ENCODE assay signal across 9 mouse cellular contexts in the genomic region with DNA sequence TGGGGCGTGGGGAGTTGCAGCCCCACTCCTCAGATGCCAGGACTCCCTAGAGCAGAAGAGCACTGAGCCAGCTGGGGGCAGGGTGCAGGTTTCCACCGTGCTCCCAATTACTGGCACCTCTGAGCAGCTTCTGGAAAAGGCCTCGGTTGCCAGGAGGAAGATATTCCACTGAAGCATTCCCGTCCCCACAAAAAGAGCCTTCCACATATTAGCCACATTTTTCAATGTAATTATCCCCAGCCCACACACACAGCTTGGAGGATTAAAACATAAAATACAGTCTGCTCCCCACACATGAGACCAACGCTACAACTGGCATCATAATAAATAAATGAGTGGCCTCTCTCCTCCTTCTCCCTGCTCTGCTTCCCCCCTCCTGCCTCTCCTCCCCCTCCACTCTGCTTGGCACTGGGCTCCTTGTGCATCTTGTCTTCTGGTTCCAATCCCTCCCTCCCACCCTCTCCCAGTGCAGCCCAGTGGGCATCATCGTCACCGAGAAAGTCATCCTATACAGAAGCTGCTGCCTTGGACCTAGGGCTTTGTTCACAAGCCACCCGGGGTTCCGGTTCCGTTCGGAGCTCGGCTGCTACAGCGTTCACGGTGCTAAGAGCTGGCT.
A peak's percentile ranks its signal among the peaks of the same experiment; 100 is the strongest.
DNase-seq lines count a peak whose midpoint lies in the region; ATAC-seq and TF ChIP-seq lines count a peak whose summit lies in the region.
"Had no signal": no experiment of that assay in that cellular context is flagged by ENCODE, and none has a peak within 500 bp of the region (broad histone marks: within the 10 kb centered on the region; RNA-seq: fewer than 3 reads in every experiment).

No protein-coding gene starts in this region.

- peak overlapping the region; percentile 33 for H3K4me2 ChIP-seq in forebrain, embryonic 13.5 days
- H3K4me2 ChIP-seq in midbrain, postnatal 0 days (ENCODE audit: low read depth, low read length, poor library complexity, severe bottlenecking) = peak overlapping the region; percentile 23
- H3K4me2 ChIP-seq: heart, embryonic 13.5 days had no signal

- 24% methylated on average over 14 of the region's 14 CpGs for WGBS in forebrain, embryonic 13.5 days
- 6% methylated on average over 14 of the region's 14 CpGs for WGBS in midbrain, postnatal 0 days

- H3K27ac ChIP-seq in forebrain, embryonic 13.5 days = peak overlapping the region; percentile 79
- H3K27ac ChIP-seq in midbrain, postnatal 0 days (ENCODE audit: low read depth, low read length) = peak overlapping the region; percentile 84
- H3K27ac ChIP-seq: heart, embryonic 13.5 days had no signal

- TF ChIP-seq CTCF in midbrain, postnatal 0 days (IDR thresholded peaks at IDR 0.05) = no peak

- H3K9me3 ChIP-seq in forebrain, embryonic 13.5 days (replicated peaks) = no peaks in the 10 kb centered on the region
- no peaks in the 10 kb centered on the region for H3K9me3 ChIP-seq in midbrain, postnatal 0 days (ENCODE audit: low read length)
- H3K9me3 ChIP-seq: heart, embryonic 13.5 days had no signal

- no peak overlapping the region for H3K4me3 ChIP-seq in forebrain, embryonic 13.5 days
- H3K4me3 ChIP-seq in midbrain, postnatal 0 days (ENCODE audit: low read depth, low read length) = no peak overlapping the region
- H3K4me3 ChIP-seq: heart, embryonic 13.5 days had no signal

- peak overlapping the region; percentile 31; the same call in 1 of the 2 replicates for H3K9ac ChIP-seq in forebrain, embryonic 13.5 days
- H3K9ac ChIP-seq in midbrain, postnatal 0 days (replicated peaks; ENCODE audit: low read length, poor library complexity, severe bottlenecking) = no peak overlapping the region
- H3K9ac ChIP-seq: heart, embryonic 13.5 days had no signal

- DNase-seq in cerebellum, adult 8-10 months = peak; percentile 28
- DNase-seq in layer of hippocampus, postnatal 14 days (ENCODE audit: low spot score in 2 of 2) = peak; percentile 57
- DNase-seq in midbrain, postnatal 0 days (ENCODE audit: low spot score) = peak; percentile 60
- no peak for DNase-seq in urinary bladder, adult 18-20 months (ENCODE audit: low spot score in 2 of 2)
- DNase-seq in kidney, postnatal 10 days = no peak
- no peak for DNase-seq in adrenal gland, postnatal 4 days (ENCODE audit: low spot score in 2 of 2)

- peaks cover 51% of the 10 kb centered on the region for H3K4me1 ChIP-seq in forebrain, embryonic 13.5 days
- H3K4me1 ChIP-seq in midbrain, postnatal 0 days (ENCODE audit: insufficient read depth, low read length) = peaks cover 18% of the 10 kb centered on the region; the same call in 1 of the 2 replicates
- H3K4me1 ChIP-seq: heart, embryonic 13.5 days had no signal

- H3K27me3 ChIP-seq in forebrain, embryonic 13.5 days = no peaks in the 10 kb centered on the region
- H3K27me3 ChIP-seq in midbrain, postnatal 0 days (ENCODE audit: insufficient read depth, low read length) = no peaks in the 10 kb centered on the region
- H3K27me3 ChIP-seq: heart, embryonic 13.5 days had no signal

- no peak for ATAC-seq in cerebellum, adult (ENCODE audit: insufficient number of reproducible peaks, low FRiP score, low TSS enrichment)
- peak; percentile 58 for ATAC-seq in forebrain, embryonic 13.5 days
- ATAC-seq in midbrain, postnatal 0 days (ENCODE audit: low FRiP score) = peak; percentile 70

- H3K36me3 ChIP-seq in forebrain, embryonic 13.5 days (ENCODE audit: poor library complexity, severe bottlenecking) = no peaks in the 10 kb centered on the region
- H3K36me3 ChIP-seq in midbrain, postnatal 0 days (ENCODE audit: insufficient read depth, low read length) = no peaks in the 10 kb centered on the region
- H3K36me3 ChIP-seq: heart, embryonic 13.5 days had no signal

Comparison
In these comparisons a context has a peak if more than half of its experiments do, and no peak if none do; other contexts are left out.
1. DNase-seq: peak in cerebellum, adult 8-10 months (single experiment), layer of hippocampus, postnatal 14 days (2 of 2) and midbrain, postnatal 0 days (single experiment); none in urinary bladder, adult 18-20 months (0 of 2), kidney, postnatal 10 days (single experiment) and adrenal gland, postnatal 4 days (0 of 2).